Mouse (Mus musculus) inflammation-experienced regulatory T-cells, adult 6 months (primary cell): Measurements from ENCODE around the gene Gpr18. TPM values are rescaled to one million over a fixed set of nuclear protein-coding genes. Genes with fewer than 3 reads are reported as not detected.

Experiments
- ATAC-seq: one replicate; pipeline ENCODE4 v1.8.0; 2017
- polyA plus RNA-seq, 3 experiments: library from polyadenylated mRNA; unstranded; fragments of 100-300 nt; shearing (Covaris generic); gene quantifications; one replicate each; pipeline ENCODE4 v1.2.1; 2017

Gene Gpr18
- 10 to 100 TPM; 51.6 to 79.6 (median 77.9) TPM for polyA plus RNA-seq

GRCm38 (mm10) chr14:121915621-121916020 is at the start of gene Gpr18:
Gene Gpr18, minus strand, starts transcription at chr14:121915781.
- peak; percentile 85 for ATAC-seq

GRCm38 (mm10) chr14:121964990-121965389 is 49.4 kb upstream of the Gpr18 start, which contains the start of gene Gpr183:
Gene Gpr183, minus strand, starts transcription at chr14:121965195.
- peak; percentile 70 for ATAC-seq

GRCm38 (mm10) chr14:121963942-121964335 is 48.4 kb upstream of the Gpr18 start:
- ATAC-seq, result no peak

- ATAC-seq, result peak; percentile 23
Measured at GRCm38 (mm10) chr14:121963251-121963941, 47.8 kb upstream of the Gpr18 start.

- no peak for ATAC-seq
Measured at GRCm38 (mm10) chr14:121962128-121962890, 46.7 kb upstream of the Gpr18 start.

GRCm38 (mm10) chr14:121961496-121962127 is 46.0 kb upstream of the Gpr18 start:
- peak; percentile 12 for ATAC-seq

- ATAC-seq, result no peak
Measured at GRCm38 (mm10) chr14:121960997-121961396, 45.4 kb upstream of the Gpr18 start.

- no peak for ATAC-seq
Measured at GRCm38 (mm10) chr14:121960531-121960930, 45.0 kb upstream of the Gpr18 start.

- ATAC-seq, result no peak
Measured at GRCm38 (mm10) chr14:121960031-121960430, 44.5 kb upstream of the Gpr18 start.

GRCm38 (mm10) chr14:121959538-121959980 is 44.0 kb upstream of the Gpr18 start:
- ATAC-seq, result no peak

- no peak for ATAC-seq
Measured at GRCm38 (mm10) chr14:121958751-121959537, 43.4 kb upstream of the Gpr18 start.

GRCm38 (mm10) chr14:121958041-121958750 is 42.6 kb upstream of the Gpr18 start:
- ATAC-seq, result no peak

GRCm38 (mm10) chr14:121957176-121957871 is 41.7 kb upstream of the Gpr18 start:
- ATAC-seq, result no peak

- ATAC-seq, result no peak
Measured at GRCm38 (mm10) chr14:121956291-121956690, 40.7 kb upstream of the Gpr18 start.

- ATAC-seq, result peak; percentile 9
Measured at GRCm38 (mm10) chr14:121955176-121955795, 39.7 kb upstream of the Gpr18 start.

- ATAC-seq, result peak; percentile 68
Measured at GRCm38 (mm10) chr14:121954608-121955007, 39.0 kb upstream of the Gpr18 start.

GRCm38 (mm10) chr14:121954129-121954528 is 38.5 kb upstream of the Gpr18 start:
- no peak for ATAC-seq

GRCm38 (mm10) chr14:121952046-121952400 is 36.4 kb upstream of the Gpr18 start:
- ATAC-seq, result no peak

- ATAC-seq, result peak; percentile 35
Measured at GRCm38 (mm10) chr14:121951399-121952045, 35.9 kb upstream of the Gpr18 start.

- ATAC-seq, result no peak
Measured at GRCm38 (mm10) chr14:121949897-121950296, 34.3 kb upstream of the Gpr18 start.
